Mouse (Mus musculus): Measurements from ENCODE around the gene Rap2c. TPM values are rescaled to one million over a fixed set of nuclear protein-coding genes. Genes with fewer than 3 reads are reported as not detected.

The Rap2c gene
- polyA plus RNA-seq, 1 experiment, result 13.9 TPM

DNA sequence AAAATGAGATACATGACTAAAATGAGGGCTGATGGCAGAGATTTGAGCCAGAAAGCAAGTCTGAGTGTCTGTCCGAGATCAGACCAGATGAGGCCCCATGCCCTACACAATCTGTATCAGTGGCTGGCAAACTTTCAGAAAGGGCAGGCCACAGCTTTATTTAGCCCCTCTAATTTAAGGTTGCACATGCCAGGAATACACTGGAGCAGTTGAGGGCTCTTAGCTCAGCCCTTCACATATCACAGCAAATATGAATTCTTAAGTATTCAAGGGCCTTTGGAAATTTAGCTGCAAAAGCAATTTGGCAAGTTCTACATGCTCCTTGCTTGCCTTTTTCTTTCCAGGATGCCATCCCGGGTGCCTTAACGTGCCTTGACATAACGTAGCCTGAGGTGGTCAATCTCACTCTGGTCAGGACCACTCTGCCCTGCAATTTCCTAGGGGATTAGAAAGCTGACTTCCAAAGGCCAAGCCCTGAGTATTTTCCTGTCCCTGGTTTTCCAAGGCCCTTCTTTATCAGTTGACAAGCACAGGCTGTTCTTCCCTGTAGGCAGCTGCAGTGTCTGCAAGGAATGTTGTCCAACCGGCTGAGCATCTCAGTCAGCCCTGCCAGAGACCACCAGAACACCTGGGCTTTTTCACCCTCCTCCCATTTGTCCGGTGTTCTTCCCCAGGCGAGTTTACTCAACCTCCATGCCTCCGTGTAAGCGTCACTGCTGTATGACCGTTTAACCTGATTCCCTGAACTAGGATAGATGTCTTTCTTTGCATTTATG, 49.5 kb downstream of the Rap2c start:
- no peak for DNase-seq (ENCODE audit: low spot score)

DNA sequence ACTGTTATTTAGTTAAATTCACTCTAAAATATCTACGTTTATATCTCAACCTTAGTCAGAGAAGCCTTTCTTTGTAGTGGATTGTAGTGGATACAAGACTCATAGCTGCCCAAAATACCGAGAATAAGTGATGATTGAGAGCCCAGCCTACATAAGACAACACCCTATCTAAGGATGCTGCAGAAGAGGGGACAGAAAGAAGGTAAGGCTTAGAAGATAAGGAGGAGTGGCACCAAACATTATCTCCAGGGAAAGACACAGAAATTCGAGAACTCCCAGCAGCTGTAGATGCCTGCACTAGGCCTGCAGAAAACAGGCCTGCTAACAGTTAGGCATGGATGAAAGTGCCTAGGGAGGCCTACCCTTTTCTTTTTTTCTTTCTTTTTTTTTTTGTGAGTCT, 52.7 kb downstream of the Rap2c start:
- DNase-seq (ENCODE audit: low spot score), result no peak

DNA sequence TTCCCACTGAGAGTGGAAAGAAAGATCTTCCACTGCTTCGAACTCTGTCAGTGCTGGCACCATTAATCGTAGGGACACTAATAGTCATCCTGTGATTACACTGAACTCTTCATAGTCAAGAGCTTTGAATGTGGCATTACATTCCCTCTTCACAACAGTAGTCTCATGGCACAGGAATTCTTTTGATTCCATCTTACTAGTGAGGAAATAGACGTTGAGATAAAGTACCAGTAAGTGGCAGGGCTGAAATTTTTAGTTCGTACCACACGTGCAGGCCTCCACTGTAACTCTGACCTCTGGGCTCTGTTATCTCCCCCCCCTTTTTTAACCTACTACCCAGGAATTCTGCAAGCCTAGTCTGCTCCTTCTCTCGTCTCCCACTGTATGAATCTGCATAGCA, 54.9 kb downstream of the Rap2c start:
- no peak for DNase-seq (ENCODE audit: low spot score)

Other genes starting within 250 kb of the Rap2c start
- 17.5 and 21.5 TPM in 2 replicates for gene Stk26, start 177.0 kb downstream of the Rap2c start, polyA plus RNA-seq (2012; rRNA removed)
- gene Frmd7, start 75.3 kb downstream of the Rap2c start, polyA plus RNA-seq (2012; rRNA removed), result 0.88 and 1.2 TPM in 2 replicates
- gene Mbnl3, start 188.5 kb upstream of the Rap2c start, polyA plus RNA-seq (2012; rRNA removed), result 7.3 and 7.9 TPM in 2 replicates

All from urinary bladder, adult 2 months (tissue).